Mouse (Mus musculus) cortical plate, adult 2 months (tissue): ENCODE data around the gene Ptprk.

Experiments used
- CTCF ChIP-seq: fragments of 200-500 bp; IDR thresholded peaks from 2 replicates; pipeline ENCODE4 v1.5.1; 2011; ENCODE audit warnings: mild to moderate bottlenecking, control low read depth, low read length; ENCODE audit not compliant: insufficient read depth; ENCODE audit errors: extremely low read depth
- POLR2A ChIP-seq: fragments of 200-500 bp; IDR thresholded peaks from 2 replicates; pipeline ENCODE4 v1.6.1; 2011; ENCODE audit warnings: mild to moderate bottlenecking, low read length, control low read depth; ENCODE audit not compliant: insufficient read depth; ENCODE audit errors: extremely low read depth

GRCm38 (mm10) chr10:28164250-28164649 lies 89.6 kb downstream of the Ptprk start:
- no peak for TF ChIP-seq CTCF
- TF ChIP-seq POLR2A: no peak
